Mouse (Mus musculus) left cerebral cortex, postnatal 25 days (tissue): ENCODE measurements around the gene Hexa. TPM values are rescaled to one million over a fixed set of nuclear protein-coding genes. Genes with fewer than 3 reads are reported as not detected.

Experiments used
- total RNA-seq, 2 experiments: library from RNA; stranded (reverse); gene quantifications; 2 replicates each; pipeline ENCODE4 v1.2.3; 2021

The Hexa gene
- total RNA-seq, 2 experiments from 2014 or later = 49.4 to 49.5 TPM

Other genes starting within 250 kb of the Hexa start
- gene Adpgk, start 248.0 kb upstream of the Hexa start, total RNA-seq = 10 to 100 TPM; 14.9 to 17.2 TPM
- 10 to 100 TPM; 41.1 to 42.3 TPM for gene Bbs4, start 186.0 kb upstream of the Hexa start, total RNA-seq
- gene Arih1, start 52.9 kb upstream of the Hexa start, total RNA-seq = 100 to 1,000 TPM; 113 to 119 TPM
- gene Tmem202, start 307 bp downstream of the Hexa start, total RNA-seq = 1 to 10 TPM; 3.9 to 4.4 TPM
- 10 to 100 TPM; 25.0 to 29.1 TPM for gene Celf6, start 38.4 kb downstream of the Hexa start, total RNA-seq
- 100 to 1,000 TPM; 173 TPM for gene Parp6, start 77.7 kb downstream of the Hexa start, total RNA-seq
- gene Pkm, start 116.8 kb downstream of the Hexa start, total RNA-seq = 1,000 to 10,000 TPM; 1,173 to 1,205 TPM
- 10 to 100 TPM in 1 of 2 experiments, 1 to 10 TPM in 1; 9.9 to 10.7 TPM for gene Gramd2, start 140.6 kb downstream of the Hexa start, total RNA-seq
- gene Senp8, start 211.2 kb downstream of the Hexa start, total RNA-seq = 1 to 10 TPM; 8.8 to 8.9 TPM
- 10 to 100 TPM; 71.6 to 73.8 TPM for gene Myo9a, start 211.4 kb downstream of the Hexa start, total RNA-seq